Mouse (Mus musculus) cerebellum, adult 9-11 months (tissue): ENCODE measurements around the gene Acly.
A peak's percentile ranks its signal among the peaks of the same experiment; 100 is the strongest.

ENCODE experiments used
- DNase-seq: peaks from one replicate; pipeline ENCODE4 v3.0.0; 2022

Acly gene

DNA sequence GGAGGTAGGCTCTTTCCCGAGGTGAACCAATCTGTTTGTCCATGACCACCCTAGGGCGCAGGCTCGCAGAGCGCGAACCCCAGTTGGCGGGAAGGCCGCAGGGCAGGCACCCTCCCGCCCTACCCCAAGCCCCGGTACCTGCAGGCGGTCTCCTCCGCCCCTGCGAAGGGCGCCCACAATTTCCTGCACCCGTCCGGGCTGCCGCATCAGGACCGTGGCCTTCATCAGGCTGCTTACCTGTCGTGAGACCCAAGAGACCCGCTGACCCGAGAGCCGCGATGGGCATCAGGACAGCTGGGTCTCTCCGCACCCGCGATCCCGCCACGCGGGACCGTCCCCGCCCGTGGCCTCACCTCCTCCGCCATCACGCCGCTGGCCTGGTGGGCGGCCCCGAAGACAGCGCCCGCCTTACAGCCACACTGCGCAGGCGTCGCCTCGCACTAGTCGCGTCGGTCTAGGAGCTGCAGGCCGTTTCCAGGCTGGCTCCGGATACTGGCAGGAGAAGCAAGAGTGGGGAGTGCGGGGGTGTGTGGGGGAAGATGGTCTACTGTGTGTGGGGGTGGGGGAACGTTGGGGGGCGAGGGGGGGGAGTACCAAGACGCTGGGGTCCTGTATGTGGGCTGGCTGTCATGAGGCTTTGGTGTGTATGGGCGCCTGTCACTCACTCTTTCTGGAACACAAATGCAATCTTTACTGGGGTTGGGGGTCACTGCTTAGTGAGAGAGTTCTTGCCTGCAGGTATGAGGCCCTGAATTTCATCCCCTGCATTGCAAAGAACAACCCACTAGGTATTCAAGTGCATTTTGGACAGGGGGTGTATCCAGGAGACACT, 86.9 kb downstream of the Acly start:
- DNase-seq, result peak; percentile 87

DNA sequence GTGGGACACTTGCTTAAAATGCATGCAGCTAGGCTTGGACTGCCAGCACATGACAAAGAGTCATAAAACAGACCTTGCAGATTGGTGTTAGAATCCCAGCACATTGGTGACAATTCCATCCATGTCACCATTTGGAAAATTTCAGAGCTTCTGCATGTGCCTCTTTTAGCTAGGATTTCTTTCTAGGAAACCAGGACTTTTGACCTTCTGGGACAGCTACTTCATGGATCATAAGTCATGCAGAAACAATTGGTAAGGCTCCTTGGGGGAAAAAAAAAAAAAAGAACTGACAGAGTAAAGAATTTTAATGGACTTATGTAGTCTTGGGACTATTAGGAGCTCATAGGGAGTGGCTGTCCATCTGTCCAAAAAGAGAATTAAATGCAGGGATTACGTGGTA, 89.9 kb downstream of the Acly start:
- DNase-seq, result no peak

DNA sequence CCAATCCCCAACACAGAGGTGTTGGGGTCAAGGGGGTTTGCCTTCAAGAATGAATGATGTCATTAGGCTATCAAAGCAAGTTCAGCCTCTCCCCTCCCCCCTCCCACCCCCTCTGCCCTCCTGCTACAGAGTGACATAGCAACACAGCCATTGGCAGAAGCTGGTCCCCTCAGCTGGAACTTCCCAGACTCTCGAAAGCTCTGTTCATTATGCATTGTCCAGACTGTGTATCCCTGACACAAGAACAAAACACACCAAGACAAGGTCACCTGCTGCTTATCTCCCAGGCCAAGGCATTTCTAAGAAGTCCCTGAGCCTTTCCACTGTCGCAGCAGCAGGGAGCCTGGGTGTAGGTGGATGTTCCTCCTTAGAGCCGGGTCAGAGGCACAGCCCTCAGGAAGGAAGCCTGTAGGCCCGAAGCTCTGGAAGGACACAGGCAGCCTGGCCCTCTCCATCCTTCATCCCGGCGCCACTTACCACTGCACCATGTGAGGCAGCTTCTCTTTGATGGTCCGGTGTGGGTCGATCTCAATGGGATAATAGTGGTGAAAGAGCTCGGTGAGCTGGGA, 92.0 kb downstream of the Acly start:
- DNase-seq, result no peak

DNA sequence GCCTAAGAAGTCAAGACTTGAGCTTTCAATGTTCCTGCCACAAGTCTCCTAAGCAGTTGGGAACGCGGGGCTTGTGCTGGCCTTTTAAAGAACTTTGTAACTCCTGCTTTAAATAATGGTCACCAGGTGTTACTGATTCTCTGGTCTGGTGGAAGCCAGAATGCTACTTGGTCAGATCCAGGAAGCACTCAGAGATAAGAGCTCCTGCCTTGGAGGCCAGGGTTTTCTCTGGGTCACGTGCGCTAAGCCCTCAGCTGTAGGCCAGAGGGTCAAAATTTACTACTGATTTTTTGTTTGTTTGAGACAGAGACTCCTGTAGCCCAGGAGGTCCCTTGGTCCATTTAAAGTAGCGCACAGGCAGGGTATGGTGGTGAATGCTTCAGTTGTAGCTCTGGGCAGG, 95.8 kb downstream of the Acly start:
- DNase-seq, result no peak

DNA sequence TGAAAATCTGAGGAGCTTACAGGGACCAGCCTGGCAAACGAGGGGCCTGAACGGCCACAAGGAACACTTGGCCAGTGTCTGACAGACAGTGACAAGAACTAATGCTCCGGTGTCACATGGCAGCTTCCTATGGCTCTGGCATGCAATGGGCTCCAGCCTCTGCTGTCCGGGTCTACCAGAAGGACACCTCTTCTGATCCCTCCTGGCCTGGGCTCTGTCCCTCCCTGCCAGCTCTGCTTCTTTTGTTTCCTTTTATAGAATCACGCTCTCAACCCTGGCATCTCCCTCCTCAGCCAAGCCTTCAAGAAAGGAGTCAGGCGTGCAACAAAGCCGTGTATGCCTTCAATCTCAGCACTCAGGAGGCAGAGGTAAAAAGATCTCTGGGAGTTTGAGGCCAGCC, 97.7 kb downstream of the Acly start:
- DNase-seq, result no peak

DNA sequence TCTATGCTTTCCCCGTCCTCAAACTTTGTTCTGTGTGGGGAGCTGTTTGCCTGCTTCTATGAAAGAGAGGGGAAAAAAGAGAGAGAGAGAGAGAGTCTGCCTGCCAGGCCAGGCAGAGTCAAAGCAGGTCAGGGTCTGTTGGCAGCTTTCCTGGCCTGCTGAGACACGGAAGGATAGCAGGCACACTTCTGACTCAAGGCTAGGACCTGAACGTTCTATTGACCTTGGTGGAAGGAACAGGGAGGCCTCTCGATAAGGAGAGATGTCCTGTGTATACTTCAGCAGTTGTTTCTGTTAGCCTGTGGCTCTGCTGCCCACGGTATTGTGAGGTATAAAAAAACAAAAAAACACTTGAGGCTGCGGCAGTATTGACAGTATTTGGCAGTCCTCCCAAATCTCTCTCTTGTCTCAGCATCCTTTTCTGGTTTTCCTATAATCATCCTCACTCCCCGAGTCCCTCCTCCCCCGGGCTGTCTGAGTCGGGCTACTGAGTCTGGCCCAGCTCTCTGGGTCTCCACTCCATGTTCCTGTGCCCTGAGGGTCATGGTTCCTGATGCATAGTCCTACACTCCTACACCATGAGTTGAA, 99.1 kb downstream of the Acly start:
- DNase-seq, result no peak

DNA sequence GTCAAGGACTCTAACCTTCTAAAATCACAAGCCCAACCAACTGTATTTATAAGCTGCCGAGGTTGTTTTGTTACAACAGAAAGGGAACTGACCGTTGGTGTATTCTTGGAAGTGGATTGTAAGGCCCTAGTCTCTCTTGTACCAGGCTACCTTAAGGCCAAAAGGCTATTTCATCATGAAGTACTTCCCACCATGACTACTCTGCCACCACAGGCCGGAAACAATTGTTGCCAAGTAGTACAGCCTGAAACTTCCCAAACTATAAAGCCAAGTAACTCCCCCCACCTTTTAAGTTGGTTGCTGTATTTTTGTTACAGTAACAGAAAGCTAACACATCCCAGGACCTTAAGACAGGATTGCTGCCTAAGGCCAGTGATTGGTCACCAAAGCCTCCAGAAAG, 101.0 kb downstream of the Acly start:
- DNase-seq, result no peak
